Mouse (Mus musculus): ENCODE data around the gene Zbed3.
"Not testable (repeated sequence)": the region's sequence is repeated elsewhere in the genome, so short reads cannot be mapped to it uniquely, and the experiment has no call there.

The Zbed3 gene

GRCm38 (mm10) chr13:95332086-95332899 lies 8.9 kb downstream of the Zbed3 start:
- DNase-seq, result no peak

GRCm38 (mm10) chr13:95336122-95336677 lies 12.8 kb downstream of the Zbed3 start:
- no peak for DNase-seq

- DNase-seq, result no peak
Measured at GRCm38 (mm10) chr13:95343470-95343869, 20.1 kb downstream of the Zbed3 start.

DNA sequence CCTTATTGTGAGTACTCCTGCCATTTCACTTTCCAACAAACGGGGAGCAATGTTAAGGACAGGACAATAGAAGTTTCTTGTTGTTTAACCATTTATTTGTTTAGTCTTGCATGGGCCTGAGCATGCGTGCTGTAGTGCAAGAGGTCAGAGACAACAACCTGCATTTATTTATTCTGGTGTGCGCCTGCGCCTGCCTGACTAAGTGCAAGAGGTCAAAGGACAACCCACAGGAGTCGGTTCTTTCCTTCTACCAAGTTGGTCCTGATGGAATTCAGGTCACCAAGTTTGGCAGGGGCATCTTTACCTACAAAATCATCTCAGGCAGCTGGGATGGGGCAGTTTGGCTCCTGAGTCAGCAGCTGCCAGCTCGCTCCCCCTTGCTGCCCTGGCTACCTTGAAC lies 22.5 kb downstream of the Zbed3 start:
- no peak for DNase-seq

DNA sequence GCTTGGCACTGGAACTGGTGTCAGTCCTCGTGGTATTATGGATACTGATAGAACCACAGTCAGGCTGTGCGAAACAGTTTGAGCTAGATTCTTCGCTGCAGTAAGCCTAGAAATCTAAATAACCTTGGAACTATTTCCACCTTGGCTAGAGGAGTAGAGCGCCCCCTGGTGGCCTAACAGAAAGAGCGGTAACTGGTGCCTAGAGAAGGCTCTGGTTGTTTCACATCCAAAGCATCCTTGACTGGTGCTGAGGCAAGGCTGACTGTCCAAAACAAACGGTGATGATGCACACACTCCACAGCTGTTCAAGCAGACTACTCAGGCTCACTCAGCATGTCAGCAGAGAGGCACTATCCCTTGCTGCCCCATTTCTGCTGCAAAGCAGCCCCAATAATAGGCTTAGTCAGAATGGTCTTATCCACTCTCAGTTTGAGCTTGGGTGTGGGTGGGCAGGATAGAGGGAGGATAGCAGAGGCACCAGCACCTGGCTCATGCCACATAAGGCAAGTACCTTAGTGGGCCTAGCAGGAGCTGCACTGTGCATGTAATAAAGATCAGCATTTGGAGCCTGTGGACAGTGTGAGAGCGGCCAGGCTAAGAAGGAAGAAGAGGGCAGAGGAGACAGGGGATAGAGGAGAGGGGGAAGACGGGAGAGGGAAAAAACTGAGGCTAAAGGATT lies 23.7 kb downstream of the Zbed3 start:
- DNase-seq, result peak; percentile 82

DNA sequence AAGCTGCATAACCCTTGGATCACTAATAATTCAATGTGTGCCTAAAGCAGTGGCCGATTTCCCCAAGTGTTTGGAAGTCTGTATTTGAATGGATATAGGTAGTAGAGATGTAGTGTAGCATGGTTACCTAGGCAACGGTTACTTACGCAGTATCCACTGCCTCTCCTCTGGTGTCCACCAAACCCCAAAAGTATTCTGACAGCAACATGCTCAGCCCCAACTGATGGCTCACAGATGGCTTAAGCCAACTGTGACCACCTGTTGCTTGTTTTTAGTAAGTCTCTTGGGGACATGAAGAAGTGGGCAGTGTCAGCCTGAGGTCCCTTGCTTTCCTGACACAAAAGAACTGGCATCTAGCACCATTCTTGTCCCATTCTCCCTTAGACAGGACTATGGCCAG lies 25.1 kb downstream of the Zbed3 start:
- DNase-seq, result no peak

GRCm38 (mm10) chr13:95358223-95358622 lies 34.8 kb downstream of the Zbed3 start:
- DNase-seq, result no peak

GRCm38 (mm10) chr13:95363440-95363839 lies 40.0 kb downstream of the Zbed3 start:
- no peak for DNase-seq

DNA sequence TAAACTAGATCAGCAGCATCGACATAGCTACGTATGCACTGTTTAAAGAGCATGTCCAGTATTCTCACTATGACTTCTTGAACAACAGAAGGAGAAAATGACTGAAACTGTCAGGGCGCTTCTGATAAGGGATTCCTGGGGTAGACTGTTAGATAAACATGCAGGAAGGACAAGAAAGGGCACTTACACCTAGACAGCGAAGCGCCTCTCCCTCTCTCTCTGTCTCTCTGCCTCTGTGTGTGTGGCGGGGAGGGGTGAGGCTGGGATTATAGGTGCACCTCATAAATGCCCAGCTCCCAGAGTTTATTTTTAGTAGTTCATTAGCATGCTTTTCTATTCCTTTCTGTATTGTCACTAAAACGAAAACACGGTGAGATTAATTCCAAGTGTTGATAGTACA lies 42.9 kb downstream of the Zbed3 start:
- DNase-seq, result no peak

- DNase-seq, result peak; percentile 94
Measured at GRCm38 (mm10) chr13:95374701-95375553, 51.5 kb downstream of the Zbed3 start, which contains the start of gene Aggf1. Gene Aggf1 (minus strand): TSS chr13:95375352.

- DNase-seq, result no peak
Measured at GRCm38 (mm10) chr13:95375554-95375914, 52.1 kb downstream of the Zbed3 start.

DNA sequence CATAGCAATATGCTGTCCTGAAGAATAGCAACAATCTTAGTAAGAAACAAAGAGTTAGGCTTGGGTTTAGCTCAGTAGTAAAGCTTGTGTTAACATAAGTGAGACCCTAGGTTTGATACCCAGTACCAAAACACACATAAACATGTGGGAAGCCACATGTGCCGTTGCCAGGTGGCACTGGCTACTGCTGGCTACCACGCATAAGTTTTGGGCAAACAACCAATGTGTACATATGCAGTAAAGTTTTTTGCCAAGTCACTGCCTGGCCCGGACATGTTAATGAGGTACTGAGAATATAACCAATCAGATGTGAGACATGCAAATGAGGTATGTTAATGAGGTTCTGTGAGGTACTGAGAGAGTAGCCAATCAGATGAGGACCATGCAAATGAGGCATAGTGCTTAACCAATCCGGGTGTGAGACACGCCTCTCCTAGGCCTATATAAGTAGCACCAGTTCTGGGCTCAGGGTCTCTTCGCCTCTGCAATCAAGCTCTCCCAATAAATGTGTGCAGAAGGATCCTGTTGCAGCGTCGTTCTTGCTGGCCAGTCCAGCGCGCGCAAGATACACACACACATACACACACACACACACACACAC lies 53.4 kb downstream of the Zbed3 start:
- DNase-seq, result not testable (repeated sequence)

DNA sequence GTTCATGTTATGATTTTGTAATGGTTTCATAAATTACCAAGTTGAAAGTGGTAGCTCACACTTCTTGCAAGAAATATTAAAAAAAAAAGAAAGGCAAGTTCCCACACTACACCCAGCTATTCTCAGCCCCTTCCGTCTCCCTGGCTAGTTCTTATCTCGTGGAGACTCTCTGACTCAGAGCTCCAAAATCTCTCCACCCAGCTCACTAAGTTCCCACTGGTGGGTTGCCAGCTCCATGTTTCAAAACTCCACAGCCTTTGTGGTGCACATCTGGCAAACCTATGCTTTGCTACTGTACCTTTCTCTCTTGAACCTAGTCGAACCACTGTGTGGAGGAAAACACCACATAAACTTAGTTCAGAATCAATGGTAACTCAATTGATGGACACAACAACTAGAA lies 55.3 kb downstream of the Zbed3 start:
- no peak for DNase-seq

- DNase-seq, result no peak
Measured at GRCm38 (mm10) chr13:95382418-95382817, 59.0 kb downstream of the Zbed3 start.

Data from kidney, postnatal 14 days (tissue).